ENCODE assay signal across 10 mouse cellular contexts in genomic region chr10:68248281-68249015, GRCm38 (mm10). TPM values are rescaled to one million over a fixed set of nuclear protein-coding genes. Genes with fewer than 3 reads are reported as not detected.
DNase-seq lines count a peak whose midpoint lies in the region; ATAC-seq and TF ChIP-seq lines count a peak whose summit lies in the region.
"Had no signal": no experiment of that assay in that cellular context is flagged by ENCODE, and none has a peak within 500 bp of the region (broad histone marks: within the 10 kb centered on the region; RNA-seq: fewer than 3 reads in every experiment).

No protein-coding gene starts in this region.

- no peak for TF ChIP-seq POLR2A in liver, adult 2 months (IDR thresholded peaks at IDR 0.05; ENCODE audit: extremely low read depth, insufficient read depth, low read length)

- no peak for ATAC-seq in embryonic facial prominence, embryonic 13.5 days (ENCODE audit: insufficient number of reproducible peaks, insufficient read depth, low FRiP score, low TSS enrichment, low read depth)
- no peak for ATAC-seq in liver, embryonic 11.5 days (replicated peaks; ENCODE audit: low FRiP score)

- H3K27ac ChIP-seq in embryonic facial prominence, embryonic 13.5 days, result peak overlapping the region; percentile 51
- H3K27ac ChIP-seq in embryonic facial prominence, embryonic 10.5 days (replicated peaks), result no peak overlapping the region
- H3K27ac ChIP-seq in liver, adult 2 months (replicated peaks; ENCODE audit: insufficient read depth, low read depth, low read length), result peak overlapping the region; percentile 93
- no peak overlapping the region for H3K27ac ChIP-seq in liver, embryonic 11.5 days (ENCODE audit: low read depth, low read length)
- H3K27ac ChIP-seq: liver, embryonic 13.5 days had no signal

- H3K9ac ChIP-seq in embryonic facial prominence, embryonic 13.5 days, result no peak overlapping the region
- H3K9ac ChIP-seq in liver, adult 2 months (ENCODE audit: low read depth, low read length), result peak overlapping the region; percentile 58; the same call in 1 of the 2 replicates
- no peak overlapping the region for H3K9ac ChIP-seq in liver, embryonic 11.5 days (ENCODE audit: low read depth, low read length)
- H3K9ac ChIP-seq: liver, embryonic 13.5 days had no signal

- no peak overlapping the region for H3K4me2 ChIP-seq in embryonic facial prominence, embryonic 13.5 days
- H3K4me2 ChIP-seq in liver, embryonic 11.5 days, result no peak overlapping the region
- H3K4me2 ChIP-seq: liver, embryonic 13.5 days had no signal

- DNase-seq in embryonic facial prominence, embryonic 10.5 days (ENCODE audit: low spot score), result no peak
- peak; percentile 77 for DNase-seq in liver, adult 2 months (ENCODE audit: extremely low read depth, low read depth, low spot score)
- DNase-seq in liver, embryonic 11.5 days (ENCODE audit: low spot score), result no peak
- peak; percentile 71 for DNase-seq in adipocyte (ENCODE audit: low spot score)
- peak; percentile 20 for DNase-seq in naive thymus-derived CD4-positive, alpha-beta T cell, adult 2 months (ENCODE audit: low read depth)
- no peak for DNase-seq in testis, postnatal 10 days (ENCODE audit: low spot score)
- DNase-seq in left cerebral cortex, adult 9 months (ENCODE audit: low spot score in 2 of 2), result no peak
- DNase-seq: liver, embryonic 13.5 days; thymus, adult 2 months had no signal

- 44% methylated on average over 9 of the region's 9 CpGs for WGBS in embryonic facial prominence, embryonic 13.5 days
- WGBS in embryonic facial prominence, embryonic 10.5 days, result 69% methylated on average over 9 of the region's 9 CpGs
- 11% methylated on average over 9 of the region's 9 CpGs for WGBS in liver, adult 2 months
- WGBS in liver, embryonic 11.5 days, result 66% methylated on average over 9 of the region's 9 CpGs

- peaks cover 15% of the 10 kb centered on the region; the same call in 1 of the 2 replicates for H3K79me2 ChIP-seq in liver, adult 2 months (ENCODE audit: control insufficient read depth, insufficient read depth, low read length)

- no peaks in the 10 kb centered on the region for H3K9me3 ChIP-seq in embryonic facial prominence, embryonic 13.5 days
- H3K9me3 ChIP-seq in embryonic facial prominence, embryonic 10.5 days, result no peaks in the 10 kb centered on the region
- no peaks in the 10 kb centered on the region for H3K9me3 ChIP-seq in liver, embryonic 11.5 days (ENCODE audit: control insufficient read depth, low read length)
- H3K9me3 ChIP-seq: liver, embryonic 13.5 days had no signal

- no peak for TF ChIP-seq CTCF in liver, adult 2 months (IDR thresholded peaks at IDR 0.05; ENCODE audit: low read depth, low read length)

- H3K36me3 ChIP-seq in embryonic facial prominence, embryonic 13.5 days, result peaks cover 10% of the 10 kb centered on the region
- H3K36me3 ChIP-seq in embryonic facial prominence, embryonic 10.5 days (replicated peaks), result peaks cover 7% of the 10 kb centered on the region; the same call in 1 of the 2 replicates
- H3K36me3 ChIP-seq in liver, adult 2 months (ENCODE audit: control insufficient read depth, insufficient read depth, low read length), result no peaks in the 10 kb centered on the region
- H3K36me3 ChIP-seq in liver, embryonic 11.5 days (ENCODE audit: control insufficient read depth, insufficient read depth, low read length), result no peaks in the 10 kb centered on the region
- H3K36me3 ChIP-seq: liver, embryonic 13.5 days had no signal

- no peak overlapping the region for H3K4me3 ChIP-seq in embryonic facial prominence, embryonic 13.5 days
- no peak overlapping the region for H3K4me3 ChIP-seq in embryonic facial prominence, embryonic 10.5 days
- H3K4me3 ChIP-seq in liver, adult 2 months (ENCODE audit: insufficient read depth, low read depth, low read length), result no peak overlapping the region
- no peak overlapping the region for H3K4me3 ChIP-seq in liver, embryonic 11.5 days (ENCODE audit: low read depth, low read length)
- H3K4me3 ChIP-seq: liver, embryonic 13.5 days had no signal

- peaks cover 26% of the 10 kb centered on the region for H3K4me1 ChIP-seq in embryonic facial prominence, embryonic 13.5 days
- peaks cover 17% of the 10 kb centered on the region; the same call in 1 of the 2 replicates for H3K4me1 ChIP-seq in embryonic facial prominence, embryonic 10.5 days
- H3K4me1 ChIP-seq in liver, adult 2 months (ENCODE audit: control insufficient read depth, insufficient read depth, low read length), result peaks cover 14% of the 10 kb centered on the region
- H3K4me1 ChIP-seq in liver, embryonic 11.5 days (replicated peaks; ENCODE audit: control insufficient read depth, insufficient read depth, low read length), result no peaks in the 10 kb centered on the region

- H3K27me3 ChIP-seq in embryonic facial prominence, embryonic 13.5 days, result no peaks in the 10 kb centered on the region
- no peaks in the 10 kb centered on the region for H3K27me3 ChIP-seq in embryonic facial prominence, embryonic 10.5 days (replicated peaks; ENCODE audit: low read depth, poor library complexity, severe bottlenecking)
- no peaks in the 10 kb centered on the region for H3K27me3 ChIP-seq in liver, adult 2 months (ENCODE audit: control insufficient read depth, insufficient read depth, low read length)
- no peaks in the 10 kb centered on the region for H3K27me3 ChIP-seq in liver, embryonic 11.5 days (replicated peaks; ENCODE audit: control insufficient read depth, insufficient read depth, low read length)
- H3K27me3 ChIP-seq: liver, embryonic 13.5 days had no signal

RNA-seq across cellular contexts. Expression of gene Arid5b, which starts 30.1 kb away (rescaled TPM):
- polyA plus RNA-seq in embryonic facial prominence, embryonic 13.5 days (2015; fragmentation: Nextera tagmentation; extraction: Ambion mirVana), result 63.7 and 64.8 TPM in 2 replicates
- polyA plus RNA-seq in embryonic facial prominence, embryonic 10.5 days (2016; fragmentation: Nextera tagmentation; extraction: Ambion mirVana), result 13.9 and 19.7 TPM in 2 replicates
- 13.6 and 20.9 TPM in 2 replicates for total RNA-seq in liver, adult 2 months (2014; rRNA removed)
- 7.3 and 11.6 TPM in 2 replicates for polyA plus RNA-seq in liver, adult 2 months (2012; rRNA removed)
- polyA plus RNA-seq in liver, embryonic 11.5 days (2014; fragmentation: Nextera tagmentation; extraction: Ambion mirVana), result 11.9 and 15.3 TPM in 2 replicates

Comparison
In these comparisons a context has a peak if more than half of its experiments do, and no peak if none do; other contexts are left out.
1. H3K27ac ChIP-seq: peak in embryonic facial prominence, embryonic 13.5 days (single experiment) and liver, adult 2 months (single experiment); none in embryonic facial prominence, embryonic 10.5 days (single experiment) and liver, embryonic 11.5 days (single experiment).
2. DNase-seq: peak in liver, adult 2 months (single experiment), adipocyte (single experiment) and naive thymus-derived CD4-positive, alpha-beta T cell, adult 2 months (single experiment); none in embryonic facial prominence, embryonic 10.5 days (single experiment), liver, embryonic 11.5 days (single experiment), testis, postnatal 10 days (single experiment) and left cerebral cortex, adult 9 months (0 of 2).